14 mouse cellular contexts compared by ENCODE assay signal in genomic region chr1:84154725-84155584, GRCm38 (mm10).
DNase-seq lines count a peak whose midpoint lies in the region; ATAC-seq lines count a peak whose summit lies in the region.
"Had no signal": no experiment of that assay in that cellular context is flagged by ENCODE, and none has a peak within 500 bp of the region (broad histone marks: within the 10 kb centered on the region; RNA-seq: fewer than 3 reads in every experiment).

No protein-coding gene starts in this region.

- no peak overlapping the region for H3K4me3 ChIP-seq in forebrain, embryonic 13.5 days
- H3K4me3 ChIP-seq in hindbrain, embryonic 16.5 days (ENCODE audit: low read length), result no peak overlapping the region
- H3K4me3 ChIP-seq: limb, embryonic 10.5 days; liver, embryonic 15.5 days had no signal

- WGBS in forebrain, embryonic 13.5 days, result 55% methylated on average over 12 of the region's 12 CpGs
- 52% methylated on average over 12 of the region's 12 CpGs for WGBS in hindbrain, embryonic 16.5 days

- H3K27ac ChIP-seq in forebrain, embryonic 13.5 days, result peak overlapping the region; percentile 80
- peak overlapping the region; percentile 17; the same call in 1 of the 2 replicates for H3K27ac ChIP-seq in hindbrain, embryonic 16.5 days (ENCODE audit: low read depth, low read length)
- H3K27ac ChIP-seq: limb, embryonic 10.5 days; liver, embryonic 15.5 days; macrophage had no signal

- H3K9ac ChIP-seq in forebrain, embryonic 13.5 days, result no peak overlapping the region
- peak overlapping the region; percentile 22; the same call in 1 of the 2 replicates for H3K9ac ChIP-seq in hindbrain, embryonic 16.5 days (ENCODE audit: low read depth, low read length)
- H3K9ac ChIP-seq: liver, embryonic 15.5 days had no signal

- peak; percentile 70 for ATAC-seq in forebrain, embryonic 13.5 days
- peak; percentile 76; the same call in 1 of the 2 replicates for ATAC-seq in hindbrain, embryonic 16.5 days

- H3K9me3 ChIP-seq in forebrain, embryonic 13.5 days (replicated peaks), result no peaks in the 10 kb centered on the region
- 0 out of 2 replicates have a peak, but pooled peaks cover 2% of the 10 kb centered on the region for H3K9me3 ChIP-seq in hindbrain, embryonic 16.5 days (ENCODE audit: control insufficient read depth, low read length)
- H3K9me3 ChIP-seq: limb, embryonic 10.5 days; liver, embryonic 15.5 days had no signal

- no peaks in the 10 kb centered on the region for H3K27me3 ChIP-seq in forebrain, embryonic 13.5 days
- H3K27me3 ChIP-seq in hindbrain, embryonic 16.5 days (replicated peaks; ENCODE audit: control insufficient read depth, insufficient read depth, low read length), result no peaks in the 10 kb centered on the region
- H3K27me3 ChIP-seq: liver, embryonic 15.5 days had no signal

- peaks cover 16% of the 10 kb centered on the region for H3K4me1 ChIP-seq in forebrain, embryonic 13.5 days
- peaks cover 5% of the 10 kb centered on the region for H3K4me1 ChIP-seq in hindbrain, embryonic 16.5 days (ENCODE audit: control insufficient read depth, insufficient read depth, low read depth, low read length)
- H3K4me1 ChIP-seq: limb, embryonic 10.5 days; liver, embryonic 15.5 days had no signal

- peak; percentile 31 for DNase-seq in embryo, embryonic 11 days
- no peak for DNase-seq in embryo, embryonic 10 days (ENCODE audit: low spot score)
- peak; percentile 19 for DNase-seq in neural tube, embryonic 10.5 days (ENCODE audit: extremely low spot score, low spot score)
- DNase-seq in cerebellum, adult 18-20 months, result no peak
- no peak for DNase-seq in adrenal gland, postnatal 4 days (ENCODE audit: low spot score in 2 of 2)
- DNase-seq in adrenal gland, postnatal 10 days, result no peak
- DNase-seq: adrenal gland, postnatal 36 days; cerebellum, adult 11-12 months; kidney, adult 18-20 months had no signal

- no peaks in the 10 kb centered on the region for H3K36me3 ChIP-seq in forebrain, embryonic 13.5 days (ENCODE audit: poor library complexity, severe bottlenecking)
- H3K36me3 ChIP-seq in hindbrain, embryonic 16.5 days (ENCODE audit: control insufficient read depth, insufficient read depth, low read length), result no peaks in the 10 kb centered on the region
- H3K36me3 ChIP-seq: limb, embryonic 10.5 days; liver, embryonic 15.5 days had no signal

- peak overlapping the region; percentile 32 for H3K4me2 ChIP-seq in forebrain, embryonic 13.5 days
- peak overlapping the region; percentile 7; the same call in 1 of the 2 replicates for H3K4me2 ChIP-seq in hindbrain, embryonic 16.5 days (ENCODE audit: low read length)
- H3K4me2 ChIP-seq: liver, embryonic 15.5 days had no signal

Comparison
In these comparisons a context has a peak if more than half of its experiments do, and no peak if none do; other contexts are left out.
1. DNase-seq: peak in embryo, embryonic 11 days (single experiment) and neural tube, embryonic 10.5 days (single experiment); none in embryo, embryonic 10 days (single experiment), cerebellum, adult 18-20 months (0 of 2), adrenal gland, postnatal 4 days (0 of 2) and adrenal gland, postnatal 10 days (single experiment).